Mouse (Mus musculus) thymus, postnatal 25 days (tissue): ENCODE results near the gene Rdh16.
"Not testable (repeated sequence)": the region's sequence is repeated elsewhere in the genome, so short reads cannot be mapped to it uniquely, and the experiment has no call there.

Source experiments
- DNase-seq: peaks from one replicate; pipeline ENCODE4 v3.0.0; 2022

The Rdh16 gene

GRCm38 (mm10) chr10:127835292-127835691 lies 34.3 kb downstream of the Rdh16 start:
- DNase-seq: no peak

DNA sequence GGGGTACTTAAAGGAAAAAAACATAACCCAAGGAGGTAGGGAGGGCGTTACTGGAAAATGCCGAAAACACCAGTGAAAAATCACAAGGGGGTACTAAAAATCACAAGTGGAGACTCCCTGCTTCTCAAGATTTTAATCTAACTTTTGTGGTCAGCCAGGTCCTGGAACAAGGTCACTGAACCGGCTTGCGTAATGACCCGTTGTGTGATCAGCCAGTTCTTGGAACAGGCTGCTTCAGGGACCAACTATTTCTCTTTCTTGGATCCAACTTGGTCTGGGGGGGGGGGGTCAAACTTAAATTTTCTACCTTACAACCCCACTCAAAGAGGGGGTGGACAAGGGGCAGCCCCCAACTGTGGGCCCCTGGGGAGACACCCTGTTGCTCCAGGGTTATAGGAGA lies 36.8 kb downstream of the Rdh16 start:
- not testable (repeated sequence) for DNase-seq

GRCm38 (mm10) chr10:127838539-127838938 lies 37.6 kb downstream of the Rdh16 start:
- no peak for DNase-seq

DNA sequence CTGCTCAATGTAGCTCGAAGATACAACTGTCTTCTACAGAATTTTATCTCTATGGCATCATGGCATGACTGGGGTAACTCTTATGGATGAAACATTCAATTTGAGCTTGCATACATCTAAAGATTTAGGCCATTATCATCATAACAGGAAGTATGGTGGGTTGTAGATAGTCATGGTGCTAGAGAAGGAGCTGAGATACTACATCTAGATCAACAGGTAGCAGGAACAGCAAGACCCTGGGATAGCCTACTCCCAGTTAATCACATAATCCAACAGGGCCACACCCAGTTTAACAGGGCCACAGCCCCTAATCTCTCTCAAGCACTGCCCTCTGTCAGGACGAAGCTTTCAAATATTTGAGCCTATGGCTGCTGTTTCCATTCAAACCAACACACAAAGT lies 39.8 kb downstream of the Rdh16 start:
- DNase-seq: no peak

DNA sequence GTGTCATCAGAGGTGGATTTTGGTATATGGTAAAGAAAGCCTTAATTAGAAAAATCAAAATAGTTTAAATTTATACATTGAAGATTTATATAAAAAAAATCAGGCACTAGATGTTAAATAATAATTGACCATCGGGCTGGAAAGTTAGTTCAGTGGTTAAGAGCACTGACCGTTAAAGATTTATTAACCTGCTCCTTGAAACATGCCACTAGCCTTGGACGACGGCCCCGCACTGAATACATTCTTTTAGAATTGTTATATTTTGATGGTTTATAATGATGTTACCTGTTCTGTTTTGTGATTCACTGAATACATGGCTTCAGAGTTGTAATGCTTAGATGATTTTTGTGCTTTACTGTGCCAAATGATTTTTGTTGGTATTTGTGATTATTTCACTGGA lies 45.0 kb downstream of the Rdh16 start:
- DNase-seq: not testable (repeated sequence)

DNA sequence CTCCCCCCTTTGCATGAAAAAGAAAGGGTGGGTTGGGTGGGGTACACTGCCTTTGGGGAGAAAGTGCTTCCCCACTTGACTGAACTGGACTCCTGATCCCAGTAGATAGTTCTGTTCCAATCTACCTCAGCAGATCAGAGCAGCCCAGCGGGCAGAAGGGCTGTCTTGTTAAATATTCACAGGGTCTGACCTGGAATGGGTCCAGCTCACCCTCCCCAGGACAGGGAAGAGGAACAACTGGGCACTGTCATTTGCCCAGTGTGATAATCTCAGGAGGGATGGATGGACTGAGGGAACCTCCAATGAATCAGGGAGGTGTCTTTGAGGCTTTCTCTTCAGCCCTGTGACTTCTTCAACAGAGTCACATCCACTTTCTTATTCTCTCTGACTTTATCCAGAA lies 47.1 kb downstream of the Rdh16 start:
- no peak for DNase-seq

- DNase-seq: no peak
Observed at GRCm38 (mm10) chr10:127849628-127850027, 48.7 kb downstream of the Rdh16 start, which contains the start of gene Rdh19. TSS of gene Rdh19 (plus strand) at chr10:127849928.

- no peak for DNase-seq
Observed at GRCm38 (mm10) chr10:127856376-127856775, 55.4 kb downstream of the Rdh16 start.

GRCm38 (mm10) chr10:127864931-127865330 lies 64.0 kb downstream of the Rdh16 start:
- no peak for DNase-seq

DNA sequence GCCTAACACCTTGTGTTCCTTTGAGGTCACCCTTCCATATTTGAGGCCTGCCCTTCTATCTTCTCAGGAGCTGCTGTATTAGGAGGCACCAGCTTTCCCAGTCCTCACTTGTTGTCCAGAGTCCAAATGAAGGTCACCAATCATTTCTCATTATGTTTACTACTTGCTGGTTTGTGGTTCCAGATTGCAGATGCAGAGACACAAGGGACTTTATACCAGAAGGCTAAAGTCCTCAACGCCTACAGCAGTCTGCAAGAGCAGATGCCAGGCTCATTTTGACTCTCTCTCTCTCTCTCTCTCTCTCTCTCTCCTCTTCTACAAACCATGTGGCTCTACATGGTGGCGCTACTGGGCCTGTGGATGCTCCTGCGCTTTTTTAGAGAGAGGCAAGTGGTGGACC lies 65.3 kb downstream of the Rdh16 start, which contains the start of gene Rdh16f2:
Rdh16f2 (plus strand) TSS at position 243 of the 400 bp plus-strand sequence.
- no peak for DNase-seq

DNA sequence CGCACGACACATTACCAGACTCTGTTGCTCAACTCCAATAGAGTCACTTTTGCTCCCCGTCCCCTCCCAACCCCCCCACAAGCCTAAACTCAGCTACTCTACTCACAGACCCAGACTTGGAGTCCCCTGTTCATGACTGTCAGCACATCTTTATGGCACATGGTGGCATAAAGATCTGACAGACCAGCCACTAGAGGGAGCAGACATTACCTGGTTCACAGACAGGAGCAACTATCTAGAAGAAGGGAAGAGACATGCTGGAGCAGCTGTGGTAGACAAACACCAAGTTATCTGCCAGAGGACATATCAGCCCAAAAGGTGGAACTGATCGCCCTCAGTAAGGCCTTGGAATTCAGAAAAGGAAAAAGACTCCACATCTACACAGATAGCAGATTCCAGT lies 71.5 kb downstream of the Rdh16 start:
- DNase-seq: peak; percentile 2

- DNase-seq: no peak
Observed at GRCm38 (mm10) chr10:127877681-127878080, 76.7 kb downstream of the Rdh16 start.

DNA sequence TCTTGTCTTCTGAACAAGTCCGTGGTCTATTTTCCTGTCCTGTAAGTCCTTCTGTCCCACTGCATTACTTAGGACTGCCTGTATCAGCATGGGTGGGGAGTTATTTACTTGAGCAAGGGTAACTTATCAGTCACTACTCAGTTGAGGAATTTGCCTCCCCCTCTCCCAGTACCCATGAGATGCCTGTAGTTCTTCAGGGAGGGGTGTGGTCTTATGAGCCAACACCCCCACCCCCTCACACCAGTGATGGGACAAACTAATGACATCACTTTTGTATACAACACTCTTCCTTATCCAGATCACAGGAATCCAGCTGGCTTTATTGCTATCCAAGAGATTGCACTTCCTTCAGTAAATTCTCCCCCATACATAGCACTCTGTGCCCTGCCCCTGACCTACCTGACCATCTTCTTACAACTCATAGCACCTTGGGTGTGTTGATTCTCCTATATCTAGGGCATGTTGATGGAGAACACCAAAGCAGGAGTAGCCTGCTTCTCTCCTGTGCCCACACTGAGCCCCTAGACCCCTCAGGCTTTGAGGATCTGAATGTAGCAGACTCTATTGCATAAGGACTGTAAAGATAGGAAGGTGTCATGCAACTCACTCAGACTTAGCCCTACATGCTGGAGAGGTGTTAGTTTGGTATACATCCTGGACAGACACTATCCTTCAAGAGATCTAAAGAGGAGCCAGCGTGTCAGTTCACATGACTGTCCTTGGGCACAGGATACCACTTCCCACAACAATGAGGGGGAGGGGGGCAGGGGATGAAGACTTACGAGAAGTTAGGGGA lies 77.5 kb downstream of the Rdh16 start:
- no peak for DNase-seq

- DNase-seq: no peak
Observed at GRCm38 (mm10) chr10:127879155-127879688, 78.3 kb downstream of the Rdh16 start.

DNA sequence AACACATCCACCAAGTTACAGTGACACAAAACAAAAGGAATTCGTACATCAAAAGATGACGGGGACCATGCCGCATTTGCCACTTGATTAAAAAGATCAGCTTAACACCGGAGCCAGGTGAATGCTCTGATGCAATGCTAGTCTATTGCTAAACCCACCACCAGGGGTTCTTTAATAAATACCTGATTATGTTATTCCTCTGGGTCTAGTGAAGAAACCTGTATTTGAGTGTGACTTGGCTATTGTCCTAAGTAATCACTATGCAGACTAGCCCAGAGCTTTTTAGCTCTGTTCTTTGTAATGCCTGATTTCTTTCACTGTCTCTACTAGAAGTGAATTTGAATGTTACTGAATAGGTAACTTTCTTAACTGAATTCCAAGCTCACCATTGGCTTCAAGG lies 80.1 kb downstream of the Rdh16 start:
- no peak for DNase-seq

DNA sequence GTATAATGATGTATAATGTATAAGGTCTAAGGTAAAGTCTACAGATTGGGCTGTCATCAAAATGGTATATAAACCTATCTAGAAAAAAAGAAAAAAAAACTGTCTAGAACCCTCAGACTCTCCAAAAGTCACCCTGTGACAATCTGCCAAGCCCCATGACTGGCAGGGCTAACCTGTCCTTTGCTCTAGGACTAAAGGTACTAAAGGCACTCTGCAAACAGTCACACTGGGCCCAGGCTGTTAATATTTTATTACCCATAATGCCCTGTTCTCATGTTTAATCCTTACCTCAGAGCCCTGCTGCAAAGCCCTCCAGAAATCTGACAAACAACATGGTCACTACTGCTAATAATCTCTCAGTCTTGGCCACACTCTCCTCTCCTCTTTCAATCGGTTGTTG lies 85.6 kb downstream of the Rdh16 start:
- no peak for DNase-seq

- DNase-seq: no peak
Observed at GRCm38 (mm10) chr10:127886971-127887370, 86.0 kb downstream of the Rdh16 start.

GRCm38 (mm10) chr10:127888605-127889004 lies 87.7 kb downstream of the Rdh16 start, which contains the start of gene Rdh7:
TSS of gene Rdh7 (minus strand) at chr10:127888817.
- no peak for DNase-seq

GRCm38 (mm10) chr10:127891481-127891880 lies 90.5 kb downstream of the Rdh16 start:
- DNase-seq: no peak

GRCm38 (mm10) chr10:127893163-127894022 lies 92.4 kb downstream of the Rdh16 start:
- peak; percentile 15 for DNase-seq
